Mouse (Mus musculus): Measurements from ENCODE around the gene Plce1. TPM values are rescaled to one million over a fixed set of nuclear protein-coding genes. Genes with fewer than 3 reads are reported as not detected.
"Not testable (repeated sequence)": the region's sequence is repeated elsewhere in the genome, so short reads cannot be mapped to it uniquely, and the experiment has no call there.

Plce1 gene
- total RNA-seq, 2 experiments from 2014 or later = 11.4 to 11.9 TPM

DNA sequence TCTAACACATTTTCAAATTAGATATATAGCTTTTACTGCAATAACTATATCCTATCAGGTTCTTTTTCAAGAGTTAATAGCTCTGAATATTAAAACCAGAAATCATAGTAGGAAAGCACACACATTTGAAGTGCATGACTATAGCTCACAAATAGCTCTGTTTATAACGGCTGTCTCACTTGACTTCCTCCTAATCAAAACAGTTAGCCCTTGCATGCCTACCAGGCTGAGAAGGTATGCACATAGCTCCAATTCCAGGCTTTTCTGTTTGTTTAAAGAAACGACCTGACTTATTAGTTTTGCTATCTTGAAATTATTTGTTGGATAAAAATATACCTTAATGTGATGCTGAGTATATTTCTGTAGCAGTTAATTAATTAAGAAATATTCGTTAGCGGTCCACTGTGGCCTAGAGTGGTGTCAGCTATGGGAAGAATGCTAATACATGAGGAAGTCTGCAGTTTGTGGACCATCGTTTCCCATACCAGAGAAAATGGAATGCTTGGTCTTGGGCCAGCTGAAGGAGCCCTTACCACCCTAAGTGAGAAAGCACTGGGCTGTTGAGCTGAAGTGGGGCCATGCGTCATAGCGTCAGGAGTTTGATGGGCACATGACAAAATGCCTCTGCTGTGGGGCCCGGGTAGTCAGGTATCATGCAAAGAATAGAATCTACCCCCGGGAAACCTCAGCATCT is 146.3 kb downstream of the Plce1 start:
- no peak for DNase-seq (ENCODE audit: low spot score in 2 of 2)

GRCm38 (mm10) chr19:38632251-38632650 is 151.3 kb downstream of the Plce1 start:
- no peak for DNase-seq (ENCODE audit: low spot score in 2 of 2)

DNA sequence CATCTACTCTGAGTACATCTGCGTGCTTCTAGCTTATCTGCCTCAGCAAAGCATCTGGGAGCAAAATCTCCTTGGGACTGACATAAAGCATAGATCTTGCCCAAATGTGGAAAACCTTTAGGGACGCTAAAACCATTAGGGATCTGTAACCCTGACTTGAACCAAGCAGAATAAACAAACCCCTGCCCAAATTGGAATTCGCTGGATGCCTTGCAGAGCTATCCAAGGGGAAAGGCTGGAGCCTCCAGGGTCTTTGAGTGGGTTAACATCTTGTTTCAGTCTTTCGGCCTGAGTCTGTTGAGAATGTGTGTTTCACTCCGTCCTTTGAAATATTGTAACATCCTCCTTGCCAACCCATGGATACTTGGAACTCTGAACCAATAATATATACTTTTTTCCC is 152.4 kb downstream of the Plce1 start:
- no peak for DNase-seq (ENCODE audit: low spot score in 2 of 2)

GRCm38 (mm10) chr19:38639050-38639449 is 158.1 kb downstream of the Plce1 start:
- no peak for DNase-seq (ENCODE audit: low spot score in 2 of 2)

GRCm38 (mm10) chr19:38639805-38640204 is 158.9 kb downstream of the Plce1 start:
- no peak for DNase-seq (ENCODE audit: low spot score in 2 of 2)

DNA sequence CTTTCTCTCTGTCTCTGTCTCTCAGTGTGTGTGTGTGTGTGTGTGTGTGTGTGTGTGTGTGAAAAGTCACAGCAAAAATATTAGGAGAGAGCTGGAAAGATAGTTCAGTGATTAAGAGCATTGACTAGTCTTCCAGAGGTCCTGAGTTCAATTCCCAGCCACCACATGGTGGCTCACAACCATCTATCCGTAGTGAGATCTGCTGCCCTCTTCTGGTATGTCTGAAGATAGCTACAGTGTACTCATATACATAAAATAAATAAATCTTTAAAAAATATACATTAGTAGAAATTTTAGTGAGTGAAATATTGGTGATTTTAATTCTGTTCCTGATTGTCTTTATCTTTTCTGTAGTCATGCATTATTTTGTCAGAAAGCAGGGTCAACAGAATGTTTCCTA is 161.6 kb downstream of the Plce1 start:
- not testable (repeated sequence) for DNase-seq (ENCODE audit: low spot score in 2 of 2)

DNA sequence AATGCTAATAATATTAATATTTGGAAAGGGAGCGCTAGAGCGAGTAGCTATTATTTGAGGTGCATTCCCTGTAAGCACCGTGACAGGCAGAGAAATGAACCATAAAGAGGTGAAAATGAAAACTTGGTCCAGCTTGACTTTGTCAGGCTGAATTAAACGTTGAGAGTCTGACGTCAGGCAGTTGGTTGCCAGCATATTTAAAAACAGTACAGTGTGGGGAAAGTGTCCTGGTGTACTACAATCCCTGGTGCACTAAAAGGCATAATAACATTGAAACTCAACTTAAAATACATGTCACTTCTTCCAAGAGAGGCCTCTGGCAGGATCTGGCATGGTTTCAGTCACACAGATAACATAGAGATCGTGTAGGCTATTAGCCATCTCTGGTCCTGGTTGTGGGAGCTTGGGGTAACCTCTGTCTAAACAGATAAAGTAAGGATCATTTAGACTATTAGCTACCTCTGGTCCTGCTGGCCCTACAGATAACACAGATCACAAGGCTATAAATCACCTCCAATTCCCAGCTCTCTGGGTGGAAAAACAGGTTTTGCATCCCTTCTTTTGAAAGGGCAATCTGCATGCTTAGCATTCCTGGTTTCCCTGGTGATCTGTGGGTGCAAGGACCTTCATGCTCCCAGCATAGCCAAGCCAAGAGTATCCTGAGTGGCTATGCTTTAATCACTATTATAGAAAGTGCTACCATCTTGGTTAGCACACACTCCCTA is 164.1 kb downstream of the Plce1 start:
- DNase-seq (ENCODE audit: low spot score in 2 of 2) = no peak

DNA sequence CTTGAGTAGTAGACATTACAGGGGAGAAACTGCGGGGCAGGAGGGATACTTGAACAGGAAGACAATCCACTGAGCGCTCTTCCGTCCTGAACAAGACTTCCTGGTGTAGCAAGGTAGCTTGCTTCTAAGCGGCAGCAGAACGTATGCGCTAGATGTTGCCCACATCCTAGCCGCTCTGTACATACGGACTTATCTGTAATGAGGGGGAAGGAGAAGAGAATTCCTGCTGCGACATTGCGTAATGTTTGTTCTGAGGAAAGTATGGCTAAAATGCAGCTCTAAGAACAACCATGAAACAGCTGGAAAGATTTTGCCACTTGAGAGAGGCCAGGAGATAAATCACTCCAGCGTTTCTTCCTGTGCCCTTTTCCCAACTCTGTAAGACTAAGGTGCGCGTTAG is 177.1 kb downstream of the Plce1 start:
- no peak for DNase-seq (ENCODE audit: low spot score in 2 of 2)

GRCm38 (mm10) chr19:38665398-38665797 is 184.5 kb downstream of the Plce1 start:
- DNase-seq (ENCODE audit: low spot score in 2 of 2) = no peak

GRCm38 (mm10) chr19:38672015-38672600 is 191.2 kb downstream of the Plce1 start:
- DNase-seq (ENCODE audit: low spot score in 2 of 2) = no peak

DNA sequence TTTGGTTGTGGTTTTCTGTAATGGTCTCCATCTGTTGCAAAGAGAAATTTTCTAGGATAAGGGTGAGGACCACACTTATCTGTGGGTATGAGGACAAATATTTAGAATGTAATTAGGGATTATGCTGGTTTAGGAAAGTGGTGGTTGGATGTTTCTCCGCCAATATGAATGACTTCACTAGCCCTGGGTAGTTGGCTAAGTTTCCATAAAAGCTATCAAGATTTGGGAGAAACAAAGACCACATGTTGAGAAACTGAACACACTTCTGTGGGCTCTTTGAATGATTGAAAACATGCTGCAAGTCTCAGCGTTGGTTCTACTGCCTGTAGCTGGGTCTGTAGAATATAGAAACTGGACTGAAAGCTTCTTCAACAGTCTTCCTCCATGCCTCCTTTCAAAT is 193.0 kb downstream of the Plce1 start:
- no peak for DNase-seq (ENCODE audit: low spot score in 2 of 2)

DNA sequence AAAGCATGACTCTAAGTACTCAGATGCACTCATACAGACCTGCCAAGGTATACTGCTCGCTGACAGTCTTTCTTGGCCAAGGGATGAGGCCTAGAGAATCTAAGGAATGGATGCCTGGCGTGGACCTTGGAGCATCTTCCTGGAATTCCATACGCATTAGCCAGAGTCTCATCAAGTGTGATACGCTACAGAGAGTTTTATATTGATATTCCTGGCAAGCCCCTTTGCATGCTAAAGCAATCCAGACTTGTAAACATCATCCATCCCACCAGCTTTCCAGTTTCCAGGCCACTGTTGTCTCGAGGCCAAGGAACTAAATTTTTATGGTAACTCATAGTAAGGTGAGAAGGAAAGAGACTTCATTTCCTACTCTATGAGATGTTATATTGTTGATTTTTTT is 197.7 kb downstream of the Plce1 start:
- DNase-seq (ENCODE audit: low spot score in 2 of 2) = no peak

GRCm38 (mm10) chr19:38679520-38679919 is 198.6 kb downstream of the Plce1 start:
- no peak for DNase-seq (ENCODE audit: low spot score in 2 of 2)

GRCm38 (mm10) chr19:38687326-38687725 is 206.4 kb downstream of the Plce1 start:
- no peak for DNase-seq (ENCODE audit: low spot score in 2 of 2)

DNA sequence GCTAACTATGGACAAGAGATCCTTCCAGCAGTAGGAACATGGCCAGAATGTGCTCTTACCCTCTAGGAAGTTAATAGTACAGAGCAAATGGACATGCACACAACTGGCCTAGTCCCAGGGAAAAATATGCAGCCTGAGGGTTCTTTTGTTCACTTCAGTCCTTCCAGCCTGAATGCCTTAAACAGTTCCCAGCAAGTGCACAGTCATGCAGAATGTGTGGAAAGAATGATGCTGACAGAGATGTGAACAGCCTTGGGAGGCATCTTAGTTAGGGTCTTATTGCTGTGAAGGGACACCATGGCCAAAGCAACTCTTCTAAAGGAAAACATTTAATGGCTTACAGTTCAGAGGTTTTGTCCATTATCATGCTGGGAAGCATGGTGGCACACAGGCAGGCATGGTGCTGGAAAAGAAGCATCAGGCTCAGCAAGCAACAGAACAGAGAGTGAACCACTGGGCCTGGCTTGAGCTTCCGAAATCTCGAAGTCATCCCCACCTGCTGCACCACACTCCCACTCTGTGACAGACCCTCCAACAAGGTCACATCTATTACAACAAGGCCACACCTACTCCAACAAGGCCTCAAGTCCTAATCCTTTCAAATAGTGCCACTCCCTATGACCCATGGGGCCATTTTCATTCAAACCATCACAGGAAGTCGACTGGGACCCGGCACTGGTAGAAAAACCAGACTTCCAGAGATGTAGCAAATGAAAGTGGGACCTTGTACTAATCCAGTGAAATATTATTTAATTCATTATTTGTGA is 208.0 kb downstream of the Plce1 start:
- no peak for DNase-seq (ENCODE audit: low spot score in 2 of 2)

DNA sequence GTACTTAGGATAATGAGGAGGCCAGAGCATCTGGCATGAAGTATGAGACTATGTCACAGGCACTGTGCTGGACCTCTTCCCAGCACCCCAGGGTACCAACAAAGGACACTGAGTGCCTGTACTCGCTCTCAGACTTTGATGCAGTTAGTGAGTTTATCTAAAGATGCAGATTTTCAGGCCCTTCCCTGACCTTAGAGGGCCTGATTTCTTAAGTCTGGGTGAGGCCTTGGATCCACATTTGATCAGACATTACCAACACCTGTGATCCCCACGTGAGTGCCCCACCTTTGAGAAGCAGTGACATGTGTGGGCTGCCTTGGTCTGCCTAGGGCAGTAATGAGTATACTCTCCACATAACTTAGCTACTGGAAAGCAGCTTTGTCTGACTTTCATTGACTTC is 209.4 kb downstream of the Plce1 start:
- no peak for DNase-seq (ENCODE audit: low spot score in 2 of 2)

DNA sequence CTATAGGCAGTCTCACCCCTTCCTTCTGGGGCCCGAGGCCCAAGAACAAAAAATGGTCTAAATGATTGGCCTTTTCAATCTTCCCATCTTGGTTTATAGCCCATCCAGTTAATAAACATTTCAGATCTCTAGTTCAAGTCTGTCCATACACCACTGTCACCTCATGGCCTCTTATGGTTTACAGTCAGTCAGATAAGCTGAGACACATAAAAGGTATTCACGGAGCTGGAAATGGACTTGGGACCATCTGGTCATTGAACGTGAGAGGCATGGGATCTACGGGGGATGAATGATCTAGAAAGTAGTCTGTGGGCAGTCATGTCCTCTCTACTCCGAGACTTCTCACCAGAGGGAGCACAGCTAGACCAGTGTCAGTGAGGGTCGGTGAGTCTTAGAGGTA is 210.6 kb downstream of the Plce1 start:
- no peak for DNase-seq (ENCODE audit: low spot score in 2 of 2)

GRCm38 (mm10) chr19:38693331-38693730 is 212.4 kb downstream of the Plce1 start:
- DNase-seq (ENCODE audit: low spot score in 2 of 2) = no peak

DNA sequence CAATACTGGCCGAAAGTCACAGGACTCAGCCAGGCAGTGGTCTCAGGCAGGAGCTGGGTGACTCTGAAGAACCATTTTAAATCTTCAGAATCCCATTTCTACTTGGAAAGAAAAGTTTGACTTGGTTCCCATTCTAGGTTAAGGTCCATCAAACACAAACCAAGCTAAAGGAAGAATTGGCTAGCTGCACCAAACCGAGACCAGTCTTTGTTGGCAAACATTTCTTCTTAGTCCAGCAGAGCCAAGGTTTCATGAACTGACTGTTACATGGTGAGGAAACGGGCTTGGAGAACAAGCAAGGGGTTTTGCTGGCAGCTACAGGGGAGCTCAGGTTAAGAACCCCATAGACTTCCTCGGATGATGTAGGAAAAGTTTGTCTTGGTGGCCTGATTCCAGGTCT is 212.9 kb downstream of the Plce1 start:
- DNase-seq (ENCODE audit: low spot score in 2 of 2) = no peak

- DNase-seq (ENCODE audit: low spot score in 2 of 2) = no peak
Measured at GRCm38 (mm10) chr19:38701776-38702175, 220.9 kb downstream of the Plce1 start.

DNA sequence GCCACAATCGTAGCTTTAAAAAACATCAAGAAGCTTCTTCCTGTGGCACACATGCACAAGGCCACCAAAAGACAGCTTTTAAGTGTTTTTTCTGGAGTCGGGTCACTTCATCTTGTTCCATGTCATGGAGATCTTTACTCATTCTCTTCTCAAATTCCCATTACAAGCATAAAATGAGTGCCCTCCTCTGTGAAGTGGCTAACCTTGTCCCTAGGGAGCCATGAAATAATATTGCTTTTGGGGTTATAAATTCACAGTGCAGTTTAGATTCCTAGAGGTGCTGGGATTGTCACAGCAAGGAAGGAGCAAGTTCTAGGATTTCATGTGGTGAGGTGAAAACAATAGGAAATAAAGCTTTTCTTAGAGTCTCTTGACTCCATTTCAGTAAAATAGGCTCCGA is 223.8 kb downstream of the Plce1 start:
- DNase-seq (ENCODE audit: low spot score in 2 of 2) = no peak

GRCm38 (mm10) chr19:38705244-38705643 is 224.3 kb downstream of the Plce1 start:
- DNase-seq (ENCODE audit: low spot score in 2 of 2) = no peak

All from adrenal gland, postnatal 4 days (tissue).